Mouse (Mus musculus): ENCODE measurements around the gene Gm21958. TPM values are rescaled to one million over a fixed set of nuclear protein-coding genes. Genes with fewer than 3 reads are reported as not detected.

The Gm21958 gene
- polyA plus RNA-seq (2016; fragmentation: Nextera tagmentation; extraction: Ambion mirVana): 0.93 TPM in 1 of 2 replicates, not detected in the other

DNA sequence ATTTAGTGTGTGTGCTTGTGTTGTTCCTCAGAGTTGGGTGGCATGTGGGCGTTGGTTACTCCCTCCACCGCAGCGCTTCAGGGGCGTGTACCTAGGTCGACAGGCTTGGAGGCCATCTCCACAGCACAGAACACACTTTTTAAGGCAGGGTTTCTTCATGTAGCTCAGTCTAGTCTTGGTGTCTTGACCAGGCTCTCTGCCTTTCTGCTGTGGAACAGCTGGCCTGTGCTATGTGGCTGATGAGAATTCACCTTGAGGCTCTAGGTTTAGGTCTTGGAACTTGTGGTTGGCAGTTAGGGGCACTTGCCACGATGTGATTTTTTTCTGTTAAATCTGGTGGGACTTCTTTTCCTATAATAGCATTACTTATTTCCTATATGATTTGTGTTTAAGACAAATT is at the start of gene Gm21958:
Gene Gm21958, minus strand, starts transcription at position 101 of the 400 bp plus-strand sequence.
- Histone ChIP-seq H3K36me3 (peaks cover 99% of the 10 kb centered on the region), H3K4me1 (replicated peaks) (no peaks in the 10 kb centered on the region), H3K9me3 (no peaks in the 10 kb centered on the region), H3K27ac (no peak within 1 kb of the TSS), H3K4me3 (no peak within 1 kb of the TSS), H3K27me3 (ENCODE audit: insufficient read depth, poor library complexity, severe bottlenecking) (no peaks in the 10 kb centered on the region)
- WGBS: 94% methylated on average over 6 of the region's 6 CpGs
- no peak for DNase-seq (ENCODE audit: low spot score)

DNA sequence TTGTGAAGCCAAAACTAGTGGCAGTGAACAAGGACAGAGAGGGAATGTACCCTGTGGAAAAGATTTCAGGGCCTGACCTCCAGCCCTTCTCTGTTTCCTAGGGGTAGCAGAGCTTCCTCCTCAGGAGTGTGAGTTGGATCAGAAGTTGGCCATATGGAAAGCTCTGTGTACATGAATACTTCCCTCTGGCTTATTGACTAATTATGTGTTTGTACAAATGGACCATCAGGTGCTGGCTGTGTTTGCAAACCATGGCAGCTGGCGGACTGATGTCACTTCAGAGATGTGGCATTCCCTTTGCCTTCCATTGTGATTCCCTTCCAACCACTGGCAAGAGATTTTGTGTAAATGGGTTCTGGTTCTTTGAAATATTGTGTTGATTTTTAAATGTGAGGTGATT is 47.1 kb upstream of the Gm21958 start:
- DNase-seq (ENCODE audit: low spot score): no peak
- H3K27ac ChIP-seq: no peak overlapping the region; the same call in 1 of the 2 replicates
- peaks cover 20% of the 10 kb centered on the region for H3K27me3 ChIP-seq (ENCODE audit: insufficient read depth, poor library complexity, severe bottlenecking)
- WGBS: 81% methylated on average over 1 of the region's 1 CpGs
- H3K36me3 ChIP-seq: no peaks in the 10 kb centered on the region
- H3K4me3 ChIP-seq: no peak overlapping the region
- no peaks in the 10 kb centered on the region; the same call in 1 of the 2 replicates for H3K9me3 ChIP-seq
- H3K4me1 ChIP-seq (replicated peaks): peaks cover 30% of the 10 kb centered on the region

GRCm38 (mm10) chr3:54760321-54761115 is 46.4 kb upstream of the Gm21958 start:
- Histone ChIP-seq H3K4me1 (replicated peaks) (peaks cover 38% of the 10 kb centered on the region), H3K27ac (no peak overlapping the region; the same call in 1 of the 2 replicates), H3K9me3 (no peaks in the 10 kb centered on the region; the same call in 1 of the 2 replicates), H3K36me3 (no peaks in the 10 kb centered on the region), H3K27me3 (ENCODE audit: insufficient read depth, poor library complexity, severe bottlenecking) (peaks cover 28% of the 10 kb centered on the region), H3K4me3 (no peak overlapping the region)
- WGBS: 48% methylated on average over 15 of the region's 15 CpGs
- no peak for DNase-seq (ENCODE audit: low spot score)

DNA sequence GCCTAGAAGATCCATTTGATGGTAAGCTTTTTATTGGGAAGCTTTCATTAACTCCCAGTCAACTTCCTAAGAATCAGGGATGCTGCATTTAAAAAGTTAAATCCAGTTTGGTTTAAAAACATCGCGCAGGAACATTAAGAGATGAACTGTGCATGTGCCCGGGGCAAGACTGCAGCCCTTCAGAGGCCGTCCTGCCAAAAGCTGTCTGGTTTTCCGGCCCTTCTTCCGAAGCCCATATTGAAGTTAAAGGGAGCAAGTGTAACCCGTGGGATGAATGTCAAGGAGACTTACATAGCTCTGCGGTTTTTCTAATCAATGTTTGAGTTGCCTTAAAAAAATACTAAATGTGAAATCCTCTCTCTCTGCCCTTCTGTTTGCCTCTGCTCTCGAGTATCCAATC is 45.1 kb upstream of the Gm21958 start:
- H3K27ac ChIP-seq: no peak overlapping the region
- H3K9me3 ChIP-seq: no peaks in the 10 kb centered on the region
- WGBS: 81% methylated on average over 9 of the region's 9 CpGs
- H3K27me3 ChIP-seq (ENCODE audit: insufficient read depth, poor library complexity, severe bottlenecking): peaks cover 41% of the 10 kb centered on the region
- H3K4me1 ChIP-seq (replicated peaks): peaks cover 43% of the 10 kb centered on the region
- H3K4me3 ChIP-seq: no peak overlapping the region
- DNase-seq (ENCODE audit: low spot score): no peak
- H3K36me3 ChIP-seq: no peaks in the 10 kb centered on the region

- Histone ChIP-seq H3K4me1 (replicated peaks) (peaks cover 40% of the 10 kb centered on the region), H3K27me3 (ENCODE audit: insufficient read depth, poor library complexity, severe bottlenecking) (peaks cover 43% of the 10 kb centered on the region), H3K4me3 (no peak overlapping the region), H3K9me3 (no peaks in the 10 kb centered on the region), H3K36me3 (no peaks in the 10 kb centered on the region), H3K27ac (no peak overlapping the region)
- WGBS: 84% methylated on average over 8 of the region's 8 CpGs
- DNase-seq (ENCODE audit: low spot score): no peak
Observed at GRCm38 (mm10) chr3:54757446-54757845, 43.3 kb upstream of the Gm21958 start.

- H3K36me3 ChIP-seq: peaks cover 13% of the 10 kb centered on the region
- H3K4me1 ChIP-seq (replicated peaks): peaks cover 30% of the 10 kb centered on the region
- H3K4me3 ChIP-seq: peak overlapping the region; percentile 71
- WGBS: 2% methylated on average over 11 of the region's 11 CpGs
- H3K27ac ChIP-seq: no peak overlapping the region
- H3K27me3 ChIP-seq (ENCODE audit: insufficient read depth, poor library complexity, severe bottlenecking): peaks cover 43% of the 10 kb centered on the region
- DNase-seq (ENCODE audit: low spot score): peak; percentile 29
- no peaks in the 10 kb centered on the region for H3K9me3 ChIP-seq
Observed at GRCm38 (mm10) chr3:54756058-54756457, 41.9 kb upstream of the Gm21958 start.

DNA sequence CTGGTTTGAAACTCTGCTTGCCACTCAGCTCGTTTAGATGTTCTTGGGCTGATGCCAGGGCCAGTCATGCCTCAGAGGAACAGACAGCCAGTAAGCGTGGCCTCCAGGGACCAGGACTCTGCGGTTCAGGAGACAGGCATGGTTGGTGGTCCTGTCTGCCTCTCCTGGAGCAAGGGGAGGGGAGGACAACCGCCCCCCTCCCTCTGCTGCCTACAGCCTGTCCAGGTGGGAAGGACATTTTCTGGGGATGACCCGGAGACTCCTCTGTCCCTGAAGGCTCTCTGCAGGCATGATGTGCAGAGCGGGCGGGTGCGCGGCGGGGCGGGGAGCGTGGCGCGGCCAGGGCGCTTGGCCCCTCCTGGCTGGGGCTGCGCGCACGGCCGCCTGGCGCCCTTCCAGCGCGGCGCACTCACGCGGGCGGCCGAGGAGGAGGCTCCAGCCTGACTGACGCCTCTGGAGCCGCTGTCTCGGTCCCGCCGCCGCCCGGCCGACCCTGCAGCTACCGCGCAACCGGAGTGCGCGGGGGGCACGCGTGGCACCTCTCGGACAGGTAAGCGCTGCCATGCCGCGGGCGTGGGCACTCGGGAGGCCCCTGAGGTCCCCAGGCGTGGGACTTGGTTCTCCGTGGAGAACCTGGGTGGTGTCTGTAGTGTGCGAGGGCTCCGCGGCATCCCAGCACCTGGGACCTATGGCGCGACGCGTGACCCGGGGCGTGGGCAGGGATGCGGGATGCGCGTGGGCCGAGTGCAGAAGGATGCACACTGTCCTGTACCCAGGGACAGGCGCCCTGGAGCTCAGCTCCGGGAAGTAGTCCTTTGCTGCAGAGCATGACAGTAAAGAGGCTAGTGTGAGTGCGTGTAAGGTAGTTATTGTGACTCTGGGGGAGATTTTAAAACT is 41.2 kb upstream of the Gm21958 start, which contains the start of gene Smad9:
Gene Smad9, plus strand, starts transcription at position 438 of the 897 bp plus-strand sequence.
- peak; percentile 59 for DNase-seq (ENCODE audit: low spot score)
- peak within 1 kb of the TSS; percentile 78 for H3K27ac ChIP-seq

GRCm38 (mm10) chr3:54753411-54753810 is 39.3 kb upstream of the Gm21958 start:
- H3K4me3 ChIP-seq: no peak overlapping the region
- H3K9me3 ChIP-seq: no peaks in the 10 kb centered on the region
- peaks cover 43% of the 10 kb centered on the region for H3K27me3 ChIP-seq (ENCODE audit: insufficient read depth, poor library complexity, severe bottlenecking)
- DNase-seq (ENCODE audit: low spot score): no peak
- WGBS: 82% methylated on average over 4 of the region's 4 CpGs
- no peak overlapping the region for H3K27ac ChIP-seq
- peaks cover 21% of the 10 kb centered on the region for H3K4me1 ChIP-seq (replicated peaks)
- H3K36me3 ChIP-seq: peaks cover 40% of the 10 kb centered on the region

More for the DNA sequence above, 41.2 kb upstream of the Gm21958 start, which contains the start of gene Smad9:
- H3K4me1 ChIP-seq (replicated peaks): peaks cover 23% of the 10 kb centered on the region
- H3K27me3 ChIP-seq (ENCODE audit: insufficient read depth, poor library complexity, severe bottlenecking): peaks cover 43% of the 10 kb centered on the region
- H3K4me3 ChIP-seq: peak within 1 kb of the TSS; percentile 71
- WGBS: under 1% methylated on average over 66 of the region's 66 CpGs
- H3K36me3 ChIP-seq: peaks cover 20% of the 10 kb centered on the region
- no peaks in the 10 kb centered on the region for H3K9me3 ChIP-seq

GRCm38 (mm10) chr3:54745799-54746198 is 31.6 kb upstream of the Gm21958 start:
- H3K4me1 ChIP-seq (replicated peaks): no peaks in the 10 kb centered on the region
- H3K9me3 ChIP-seq: 0 out of 2 replicates have a peak, but pooled peaks cover 4% of the 10 kb centered on the region
- no peak overlapping the region for H3K4me3 ChIP-seq
- DNase-seq (ENCODE audit: low spot score): peak; percentile 29
- H3K27ac ChIP-seq: no peak overlapping the region
- WGBS: 56% methylated on average over 5 of the region's 5 CpGs
- no peaks in the 10 kb centered on the region for H3K27me3 ChIP-seq (ENCODE audit: insufficient read depth, poor library complexity, severe bottlenecking)
- H3K36me3 ChIP-seq: peaks cover 99% of the 10 kb centered on the region

DNA sequence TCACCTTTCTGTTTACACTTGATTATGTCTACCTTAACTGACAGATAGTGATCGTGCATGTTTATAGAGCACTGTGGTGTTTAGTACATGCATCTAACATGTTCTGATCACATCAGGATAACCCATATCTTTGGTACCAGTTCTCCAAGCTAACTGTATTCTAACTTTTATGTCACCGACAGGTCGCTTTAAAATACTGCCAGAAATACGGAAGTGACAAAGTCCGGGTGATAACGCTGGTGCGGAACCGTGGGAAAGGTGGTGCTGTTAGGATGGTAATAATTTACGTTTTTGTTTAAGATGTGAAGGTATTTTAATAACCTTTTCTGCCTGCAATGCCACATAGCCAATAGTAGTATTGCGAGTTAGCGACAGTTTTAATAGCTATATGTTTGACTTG is 27.8 kb upstream of the Gm21958 start:
- H3K4me1 ChIP-seq (replicated peaks): no peaks in the 10 kb centered on the region
- no peak overlapping the region for H3K27ac ChIP-seq
- H3K27me3 ChIP-seq (ENCODE audit: insufficient read depth, poor library complexity, severe bottlenecking): no peaks in the 10 kb centered on the region
- DNase-seq (ENCODE audit: low spot score): no peak
- WGBS: 98% methylated on average over 11 of the region's 11 CpGs
- H3K4me3 ChIP-seq: no peak overlapping the region
- 0 out of 2 replicates have a peak, but pooled peaks cover 4% of the 10 kb centered on the region for H3K9me3 ChIP-seq
- H3K36me3 ChIP-seq: peaks cover 95% of the 10 kb centered on the region

DNA sequence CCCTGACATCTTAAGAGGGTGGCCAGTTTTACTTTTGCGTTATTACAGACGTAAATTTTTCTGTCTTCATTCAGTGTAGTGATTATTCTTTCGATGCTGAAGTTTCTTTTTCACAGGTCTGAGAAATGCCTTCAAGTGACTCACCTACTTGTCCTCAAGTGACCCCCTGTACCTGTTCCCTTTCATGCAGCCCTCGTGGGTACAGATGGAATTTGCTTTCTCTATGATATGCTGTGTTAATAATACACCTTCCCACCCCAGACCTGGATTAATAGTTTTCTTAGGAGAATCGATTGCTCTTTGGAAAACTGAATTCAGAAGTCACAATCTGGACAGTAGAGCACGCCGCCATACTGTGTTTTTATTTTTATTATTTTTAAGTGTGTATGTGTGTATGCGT is 23.2 kb upstream of the Gm21958 start:
- Histone ChIP-seq H3K4me1 (replicated peaks) (peaks cover 17% of the 10 kb centered on the region), H3K27me3 (ENCODE audit: insufficient read depth, poor library complexity, severe bottlenecking) (no peaks in the 10 kb centered on the region), H3K36me3 (peaks cover 58% of the 10 kb centered on the region), H3K4me3 (no peak overlapping the region), H3K9me3 (0 out of 2 replicates have a peak, but pooled peaks cover 4% of the 10 kb centered on the region), H3K27ac (no peak overlapping the region)
- 96% methylated on average over 8 of the region's 8 CpGs for WGBS
- DNase-seq (ENCODE audit: low spot score): no peak

GRCm38 (mm10) chr3:54736101-54736927 is 22.2 kb upstream of the Gm21958 start:
- Histone ChIP-seq H3K4me1 (replicated peaks) (peaks cover 17% of the 10 kb centered on the region), H3K36me3 (peaks cover 58% of the 10 kb centered on the region), H3K9me3 (0 out of 2 replicates have a peak, but pooled peaks cover under 1% of the 10 kb centered on the region), H3K27ac (peak overlapping the region; percentile 96), H3K27me3 (ENCODE audit: insufficient read depth, poor library complexity, severe bottlenecking) (no peaks in the 10 kb centered on the region), H3K4me3 (peak overlapping the region; percentile 81)
- DNase-seq (ENCODE audit: low spot score): peak; percentile 40
- WGBS: 65% methylated on average over 18 of the region's 18 CpGs

All from hindbrain, embryonic 10.5 days (tissue).